Mouse (Mus musculus): ENCODE data around the gene Ccl8.

Gene Ccl8

GRCm38 (mm10) chr11:82114885-82115284 lies at the start of gene Ccl8:
Ccl8 (plus strand) TSS chr11:82115185.
- no peak for DNase-seq

GRCm38 (mm10) chr11:82066953-82067571 lies 47.9 kb upstream of the Ccl8 start:
- no peak for DNase-seq

GRCm38 (mm10) chr11:82071076-82071475 lies 43.9 kb upstream of the Ccl8 start:
- DNase-seq, result no peak

- DNase-seq, result no peak
These were observed 42.6 kb upstream of the Ccl8 start for GRCm38 (mm10) chr11:82072374-82072773.

DNA sequence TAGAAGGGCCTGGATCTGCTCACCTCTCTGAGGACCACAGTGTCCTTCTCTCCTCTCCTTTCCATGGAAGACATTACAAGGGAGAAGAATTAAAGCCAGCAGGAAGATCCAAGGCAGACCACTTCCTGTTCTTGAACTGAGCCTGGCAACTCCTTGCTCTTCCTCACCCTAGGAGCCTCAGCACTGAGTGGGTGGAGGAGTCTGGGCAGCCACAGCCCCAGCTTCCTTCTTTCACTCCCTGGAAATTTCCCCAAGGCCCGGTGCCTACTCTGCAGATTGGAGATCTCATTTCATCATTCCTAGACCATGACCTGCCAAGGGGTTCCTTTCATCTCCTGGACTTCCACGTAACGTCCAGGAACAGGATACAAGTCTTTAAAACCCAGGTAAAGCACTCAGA lies 42.0 kb upstream of the Ccl8 start:
- DNase-seq, result no peak

DNA sequence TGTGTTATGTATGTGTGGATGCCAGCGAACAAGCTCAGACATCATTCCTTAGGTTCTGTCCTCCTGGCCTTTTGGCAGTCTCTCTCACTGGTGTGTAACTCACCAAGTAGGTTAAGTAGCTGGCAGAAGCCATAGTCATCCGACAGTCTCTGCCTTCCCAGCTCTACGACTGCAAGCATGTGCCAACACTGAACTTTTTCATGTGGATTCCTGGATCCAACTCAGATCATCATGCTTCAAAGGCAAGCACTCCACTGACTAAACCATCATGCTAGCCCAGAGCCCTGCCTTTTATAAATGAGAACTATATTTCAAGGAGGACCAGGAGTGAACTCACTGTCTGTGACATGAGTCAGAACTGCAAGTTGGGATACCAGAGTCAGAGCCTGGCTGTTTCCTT lies 41.3 kb upstream of the Ccl8 start:
- DNase-seq, result no peak

- DNase-seq, result no peak
These were observed 38.0 kb upstream of the Ccl8 start for GRCm38 (mm10) chr11:82077031-82077430.

DNA sequence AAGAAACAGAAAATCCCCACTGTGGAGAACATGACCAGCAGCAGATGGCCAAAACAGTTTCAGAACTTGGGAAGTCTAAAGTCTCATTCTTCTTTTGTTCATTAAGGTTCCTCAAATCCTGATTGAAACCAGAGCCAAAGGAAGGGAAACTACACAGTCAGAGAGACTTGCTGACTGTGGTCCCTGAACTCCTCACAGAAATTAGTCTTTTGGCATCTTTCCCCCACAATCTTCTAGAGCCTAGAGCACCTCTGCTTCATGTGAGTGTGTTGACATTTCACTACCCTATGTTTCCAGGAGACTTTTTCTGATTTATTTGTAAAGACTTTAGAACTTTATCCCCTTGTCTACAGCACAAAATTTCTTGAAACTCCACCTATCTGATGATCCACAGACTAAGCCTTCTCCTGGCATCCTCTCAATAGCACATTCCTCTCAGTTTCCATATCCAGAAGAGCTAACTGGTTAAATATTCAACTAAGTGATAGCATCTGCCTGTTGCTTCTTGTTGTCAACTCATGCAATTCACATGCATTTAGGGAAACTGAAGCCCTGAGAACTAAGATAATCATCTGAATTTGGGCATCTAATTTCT lies 36.8 kb upstream of the Ccl8 start:
- DNase-seq, result no peak

DNA sequence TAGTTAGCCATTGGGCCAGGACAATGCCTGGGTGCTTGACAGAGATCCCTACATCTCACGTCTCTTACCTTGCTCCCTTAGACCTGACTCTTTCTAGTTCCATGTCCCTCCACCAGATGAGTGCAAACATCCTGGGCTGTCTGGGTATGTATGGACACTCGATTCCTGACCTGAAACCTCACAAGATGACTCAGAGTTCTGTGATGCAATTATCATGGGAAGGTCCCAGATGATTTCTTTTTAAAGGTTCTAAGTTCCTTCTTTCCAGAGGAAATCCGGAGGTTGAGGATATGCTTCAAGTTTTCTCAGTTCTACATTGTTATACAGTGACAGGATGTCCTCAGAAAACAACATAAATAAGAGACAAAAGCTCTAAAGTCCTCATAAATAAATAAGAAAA lies 34.1 kb upstream of the Ccl8 start:
- DNase-seq, result no peak

DNA sequence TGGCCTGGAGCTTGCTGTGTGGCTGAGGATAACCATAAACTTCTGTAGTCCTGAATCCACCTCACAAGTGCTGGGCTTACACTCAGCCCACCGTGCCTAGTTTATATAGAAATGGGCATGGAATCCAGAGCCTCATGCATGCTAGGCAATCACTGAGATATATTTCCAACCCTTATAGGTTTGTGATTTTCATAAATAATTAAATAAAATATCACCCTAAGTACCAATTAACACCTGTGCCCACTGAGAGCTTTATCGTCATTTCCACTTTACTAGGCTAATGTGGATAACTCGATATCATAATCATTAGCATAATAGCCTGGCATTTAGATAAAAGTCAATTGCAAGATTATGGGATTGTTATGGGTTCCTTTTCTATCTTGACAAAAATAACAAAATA lies 30.6 kb upstream of the Ccl8 start:
- DNase-seq, result no peak

DNA sequence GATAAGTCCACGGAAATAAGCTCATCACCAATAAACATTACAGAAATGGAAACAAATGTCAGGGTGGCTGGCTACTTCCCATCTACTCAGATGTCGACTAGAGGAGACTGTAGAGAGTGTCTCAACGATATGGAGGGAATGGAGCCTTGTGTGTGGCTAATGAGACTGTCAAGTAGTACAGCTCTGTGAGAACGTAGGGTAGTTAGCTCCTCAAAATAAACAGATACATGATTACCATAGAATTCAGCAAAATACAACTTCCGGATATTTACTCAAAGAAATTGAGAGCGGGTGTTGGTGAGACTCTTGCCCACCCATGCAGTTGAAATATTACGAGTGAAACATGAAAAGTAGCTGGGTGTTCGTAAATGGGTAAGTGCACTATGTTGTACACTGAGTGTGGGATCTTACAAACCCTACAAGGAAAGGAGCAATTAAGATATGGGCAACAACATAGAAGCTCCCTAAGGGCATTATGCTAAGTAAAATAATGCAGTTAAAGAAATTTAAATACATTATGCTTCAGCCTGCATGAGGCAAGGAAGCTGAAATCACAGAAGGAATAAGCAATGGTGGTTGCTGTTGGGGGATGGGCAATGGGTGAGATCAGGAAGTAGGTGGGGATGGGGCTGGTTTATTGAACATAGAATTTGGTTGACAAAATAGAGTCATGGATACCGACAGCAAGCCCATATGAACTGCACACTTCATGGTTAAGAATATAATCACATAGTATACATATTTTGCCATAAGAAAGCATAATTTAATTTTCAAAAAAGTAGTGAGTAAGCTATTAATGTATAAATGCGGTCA lies 15.3 kb upstream of the Ccl8 start:
- no peak for DNase-seq

- no peak for DNase-seq
These were observed 13.9 kb upstream of the Ccl8 start for GRCm38 (mm10) chr11:82101087-82101486.

GRCm38 (mm10) chr11:82101529-82101928 lies 13.5 kb upstream of the Ccl8 start, which contains the start of gene Ccl12:
Ccl12 (plus strand) TSS chr11:82101845.
- no peak for DNase-seq

GRCm38 (mm10) chr11:82109611-82110010 lies 5.4 kb upstream of the Ccl8 start:
- no peak for DNase-seq

GRCm38 (mm10) chr11:82110372-82111248 lies 4.4 kb upstream of the Ccl8 start:
- DNase-seq, result no peak

GRCm38 (mm10) chr11:82116041-82116440 lies 1.1 kb downstream of the Ccl8 start:
- DNase-seq, result no peak

DNA sequence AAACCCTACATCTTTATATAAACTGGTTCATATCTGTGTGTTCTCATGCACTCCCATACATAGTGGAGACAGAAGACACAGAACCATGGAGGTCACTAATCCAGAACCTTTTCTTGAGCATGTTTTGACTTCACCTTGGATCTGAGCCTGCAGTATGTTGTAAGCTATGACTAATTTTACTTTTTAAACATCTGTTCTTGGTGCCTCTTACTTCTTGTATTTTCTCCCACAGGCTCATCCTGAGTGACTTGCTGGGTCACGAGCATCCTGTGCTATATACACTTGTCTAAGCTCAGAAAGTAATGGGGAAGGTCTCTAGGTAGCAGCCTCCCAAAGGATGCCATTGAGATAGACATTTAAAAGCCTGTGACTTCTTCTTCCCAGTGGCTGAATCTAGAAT lies 18.0 kb downstream of the Ccl8 start:
- DNase-seq, result no peak

DNA sequence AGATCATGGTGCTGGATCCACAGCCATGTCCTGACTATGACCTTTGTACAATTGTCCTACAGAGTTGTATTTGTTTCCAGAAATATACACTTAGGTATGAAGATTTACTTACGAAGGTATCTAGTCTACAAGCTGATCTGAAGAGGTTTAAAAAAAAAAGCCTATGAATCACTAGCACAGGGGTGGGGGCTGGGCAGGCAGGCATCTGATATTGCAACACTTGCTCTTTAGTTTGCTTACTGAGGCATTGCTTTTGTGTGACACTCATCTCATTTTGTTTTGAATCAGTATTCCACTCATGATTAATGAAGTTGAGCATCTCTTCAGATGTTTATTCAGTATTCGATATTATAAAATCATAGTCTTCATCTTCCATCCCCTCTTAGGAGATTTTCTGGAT lies 21.2 kb downstream of the Ccl8 start:
- DNase-seq, result no peak

GRCm38 (mm10) chr11:82139492-82140094 lies 24.6 kb downstream of the Ccl8 start:
- DNase-seq, result no peak

GRCm38 (mm10) chr11:82159126-82159525 lies 44.1 kb downstream of the Ccl8 start:
- DNase-seq, result no peak

GRCm38 (mm10) chr11:82163285-82163684 lies 48.3 kb downstream of the Ccl8 start:
- DNase-seq, result no peak
